Mouse (Mus musculus) lung, postnatal 0 days (tissue): ENCODE data around the gene Mafk. TPM values are rescaled to one million over a fixed set of nuclear protein-coding genes. Genes with fewer than 3 reads are reported as not detected.

Experiments
- ATAC-seq: fragments of 200-750 bp; cut with Nextera tagmentation; 2 replicates; pipeline ENCODE4 v1.8.0; 2017; ENCODE audit warnings: moderate library complexity
- DNase-seq: peaks from one replicate; pipeline ENCODE4 v3.0.0-alpha.2; 2016; ENCODE audit warnings: low spot score
- H3K27ac ChIP-seq: fragments of 300-500 bp; sonication (generic); 2 replicates; pipeline ENCODE4 v1.5.1; 2014; ENCODE audit warnings: antibody characterized with exemption, mild to moderate bottlenecking, low read length, mixed read lengths
- H3K27me3 ChIP-seq: fragments of 300-500 bp; sonication (generic); replicated peaks from 2 replicates; pipeline ENCODE4 v1.6.1; 2014; ENCODE audit warnings: low read length, mixed read lengths; ENCODE audit not compliant: insufficient read depth
- H3K36me3 ChIP-seq: fragments of 300-500 bp; sonication (generic); 2 replicates; pipeline ENCODE4 v1.6.1; 2014; ENCODE audit warnings: low read length, mixed read lengths; ENCODE audit not compliant: insufficient read depth
- H3K4me1 ChIP-seq: fragments of 300-500 bp; sonication (generic); 2 replicates; pipeline ENCODE4 v1.6.1; 2014; ENCODE audit warnings: antibody characterized with exemption, low read depth, low read length, mixed read lengths; ENCODE audit not compliant: insufficient read depth
- H3K4me2 ChIP-seq: fragments of 300-500 bp; sonication (generic); replicated peaks from 2 replicates; pipeline ENCODE4 v1.6.1; 2014; ENCODE audit warnings: low read depth, mild to moderate bottlenecking, low read length, moderate library complexity, mixed read lengths
- H3K4me3 ChIP-seq: fragments of 300-500 bp; sonication (generic); 2 replicates; pipeline ENCODE4 v1.5.1; 2014; ENCODE audit warnings: low read depth, low read length
- H3K9ac ChIP-seq: fragments of 300-500 bp; sonication (generic); replicated peaks from 2 replicates; pipeline ENCODE4 v1.6.1; 2014; ENCODE audit warnings: low read depth, mild to moderate bottlenecking
- H3K9me3 ChIP-seq: fragments of 300-500 bp; sonication (generic); 2 replicates; pipeline ENCODE4 v1.6.1; 2016; ENCODE audit warnings: low read length, mixed read lengths
- CTCF ChIP-seq: IDR thresholded peaks from 2 replicates; pipeline ENCODE4 v1.5.1; 2016; ENCODE audit warnings: antibody characterized with exemption, mild to moderate bottlenecking
- EP300 ChIP-seq: IDR thresholded peaks from 2 replicates; pipeline ENCODE4 v1.6.1; 2016; ENCODE audit warnings: antibody characterized with exemption, mild to moderate bottlenecking, control low read depth
- WGBS: fragments of 180-500 bp; shearing (Covaris S2); extraction: QIAGEN DNeasy Blood & Tissue Kit; methylation state at CpG from one replicate; pipeline ENCODE4 v1.1.7; 2014; 5-methylcytosine and 5-hydroxymethylcytosine counted together
- polyA plus RNA-seq: library from polyadenylated mRNA; unstranded; fragments of >200 nt; fragmentation: Nextera tagmentation; extraction: Ambion mirVana; gene quantifications from 2 replicates; pipeline ENCODE4 v1.2.1, GENCODE M21; 2015

The Mafk gene
- polyA plus RNA-seq, 1 experiment from 2014 or later, result 38.5 TPM

GRCm38 (mm10) chr5:139803601-139804102 lies 12.3 kb downstream of the Mafk start:
- Histone ChIP-seq H3K9me3 (no peaks in the 10 kb centered on the region), H3K4me1 (no peaks in the 10 kb centered on the region; the same call in 1 of the 2 replicates), H3K36me3 (peaks cover 22% of the 10 kb centered on the region; the same call in 1 of the 2 replicates), H3K27ac (no peak overlapping the region), H3K27me3 (no peaks in the 10 kb centered on the region), H3K4me2 (no peak overlapping the region), H3K9ac (no peak overlapping the region), H3K4me3 (no peak overlapping the region)
- 6% methylated on average over 12 of the region's 12 CpGs for WGBS
- ATAC-seq (peak; percentile 86), DNase-seq (peak; percentile 89)
- TF ChIP-seq CTCF (peak; percentile 61; the same call in 1 of the 2 replicates), EP300 (no peak)

- Histone ChIP-seq H3K27ac (no peak overlapping the region), H3K9ac (no peak overlapping the region), H3K36me3 (peaks cover 20% of the 10 kb centered on the region; the same call in 1 of the 2 replicates), H3K4me3 (no peak overlapping the region), H3K4me1 (no peaks in the 10 kb centered on the region), H3K9me3 (no peaks in the 10 kb centered on the region), H3K4me2 (no peak overlapping the region), H3K27me3 (no peaks in the 10 kb centered on the region)
- TF ChIP-seq EP300, result no peak
- peak; percentile 25; the same call in 1 of the 2 replicates for TF ChIP-seq CTCF
- DNase-seq (no peak), ATAC-seq (peak; percentile 42)
- 9% methylated on average over 6 of the region's 6 CpGs for WGBS
Measured at GRCm38 (mm10) chr5:139804107-139804551, 12.8 kb downstream of the Mafk start.

- Histone ChIP-seq H3K36me3 (peaks cover 15% of the 10 kb centered on the region; the same call in 1 of the 2 replicates), H3K4me3 (no peak overlapping the region), H3K4me1 (no peaks in the 10 kb centered on the region), H3K27me3 (no peaks in the 10 kb centered on the region), H3K4me2 (no peak overlapping the region), H3K27ac (no peak overlapping the region), H3K9me3 (no peaks in the 10 kb centered on the region), H3K9ac (no peak overlapping the region)
- WGBS, result 75% methylated on average over 11 of the region's 11 CpGs
- no peak for TF ChIP-seq CTCF
- no peak for TF ChIP-seq EP300
- DNase-seq (no peak), ATAC-seq (no peak)
Measured at GRCm38 (mm10) chr5:139804573-139805111, 13.3 kb downstream of the Mafk start.

GRCm38 (mm10) chr5:139805924-139806323 lies 14.6 kb downstream of the Mafk start:
- TF ChIP-seq CTCF (no peak), EP300 (no peak)
- Histone ChIP-seq H3K27ac (no peak overlapping the region), H3K9me3 (no peaks in the 10 kb centered on the region), H3K36me3 (peaks cover 2% of the 10 kb centered on the region; the same call in 1 of the 2 replicates), H3K4me3 (no peak overlapping the region), H3K27me3 (no peaks in the 10 kb centered on the region), H3K4me1 (no peaks in the 10 kb centered on the region), H3K9ac (no peak overlapping the region), H3K4me2 (no peak overlapping the region)
- ATAC-seq (no peak), DNase-seq (no peak)
- 93% methylated on average over 8 of the region's 8 CpGs for WGBS

- H3K4me3 ChIP-seq, result no peak overlapping the region
- no peak overlapping the region for H3K9ac ChIP-seq
- ATAC-seq (no peak), DNase-seq (no peak)
- no peaks in the 10 kb centered on the region for H3K4me1 ChIP-seq
- TF ChIP-seq CTCF (peak; percentile 42), EP300 (no peak)
- no peaks in the 10 kb centered on the region for H3K36me3 ChIP-seq
- H3K27ac ChIP-seq, result no peak overlapping the region
- WGBS, result 61% methylated on average over 4 of the region's 4 CpGs
- no peaks in the 10 kb centered on the region for H3K9me3 ChIP-seq
- no peak overlapping the region for H3K4me2 ChIP-seq
- H3K27me3 ChIP-seq, result no peaks in the 10 kb centered on the region
Measured at GRCm38 (mm10) chr5:139809397-139809796, 18.1 kb downstream of the Mafk start.

- 61% methylated on average over 15 of the region's 15 CpGs for WGBS
Measured at GRCm38 (mm10) chr5:139811677-139812397, 20.5 kb downstream of the Mafk start.

More at GRCm38 (mm10) chr5:139811677-139812397, 20.5 kb downstream of the Mafk start:
- H3K4me1 ChIP-seq, result no peaks in the 10 kb centered on the region
- no peak overlapping the region for H3K9ac ChIP-seq
- TF ChIP-seq EP300, result no peak
- no peak for TF ChIP-seq CTCF
- no peaks in the 10 kb centered on the region for H3K9me3 ChIP-seq
- H3K27me3 ChIP-seq, result no peaks in the 10 kb centered on the region
- H3K4me3 ChIP-seq, result no peak overlapping the region
- ATAC-seq, result peak; percentile 34; the same call in 1 of the 2 replicates
- no peak overlapping the region for H3K27ac ChIP-seq
- H3K4me2 ChIP-seq, result no peak overlapping the region
- peak; percentile 73 for DNase-seq
- no peaks in the 10 kb centered on the region for H3K36me3 ChIP-seq
